Mouse (Mus musculus): ENCODE data around the gene Col24a1. TPM values are rescaled to one million over a fixed set of nuclear protein-coding genes. Genes with fewer than 3 reads are reported as not detected.
A peak's percentile ranks its signal among the peaks of the same experiment; 100 is the strongest.
"Not testable (repeated sequence)": the region's sequence is repeated elsewhere in the genome, so short reads cannot be mapped to it uniquely, and the experiment has no call there.

Col24a1 gene
- polyA plus RNA-seq, 1 experiment from 2014 or later = 0.39 TPM

DNA sequence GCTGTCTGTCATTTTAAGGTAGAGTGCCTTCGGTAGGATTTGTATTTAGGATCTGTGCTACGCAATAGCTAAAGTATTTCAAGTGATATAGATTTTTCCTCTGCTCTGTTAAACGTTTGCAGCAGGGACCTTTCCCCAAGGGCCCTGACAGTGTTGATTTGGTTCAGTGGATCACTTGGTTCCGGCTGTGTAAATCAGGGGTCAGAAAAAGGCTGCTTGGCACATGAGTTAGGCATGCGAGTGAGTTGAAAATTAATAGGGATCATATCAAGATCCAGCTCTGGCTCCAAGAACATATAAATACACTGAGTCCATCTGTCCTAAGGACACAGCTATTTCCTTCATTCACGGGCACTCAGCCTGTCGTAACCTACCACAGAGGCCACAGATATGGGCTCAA, 146.1 kb downstream of the Col24a1 start:
- 89% methylated on average over 7 of the region's 7 CpGs for WGBS
- DNase-seq (ENCODE audit: low spot score) = no peak
- Histone ChIP-seq H3K4me3 (no peak overlapping the region), H3K4me1 (replicated peaks) (0 out of 2 replicates have a peak, but pooled peaks cover 4% of the 10 kb centered on the region), H3K36me3 (no peaks in the 10 kb centered on the region), H3K27ac (no peak overlapping the region), H3K9me3 (no peaks in the 10 kb centered on the region), H3K27me3 (ENCODE audit: insufficient read depth, poor library complexity, severe bottlenecking) (no peaks in the 10 kb centered on the region)

DNA sequence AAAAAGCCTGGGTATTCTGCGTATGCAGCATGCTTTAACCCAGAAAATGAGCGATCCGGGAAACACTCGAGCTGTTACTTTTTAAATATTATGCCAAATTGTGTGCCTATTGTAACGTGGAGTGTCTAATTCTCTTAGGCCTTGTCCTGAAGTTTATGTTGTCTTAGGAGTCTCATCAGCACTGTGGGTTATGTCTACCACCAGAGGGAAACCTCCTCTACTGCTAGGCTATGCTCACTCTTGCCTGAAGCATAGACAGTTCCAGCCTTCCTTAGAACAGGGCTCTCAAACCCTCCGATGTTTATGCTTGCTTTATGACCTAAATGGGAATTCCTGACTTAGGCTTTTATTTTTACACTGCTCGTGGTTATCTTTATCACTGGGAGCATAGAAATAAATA, 146.8 kb downstream of the Col24a1 start:
- Histone ChIP-seq H3K27me3 (ENCODE audit: insufficient read depth, poor library complexity, severe bottlenecking) (no peaks in the 10 kb centered on the region), H3K36me3 (no peaks in the 10 kb centered on the region), H3K9me3 (no peaks in the 10 kb centered on the region), H3K4me1 (replicated peaks) (0 out of 2 replicates have a peak, but pooled peaks cover 4% of the 10 kb centered on the region), H3K4me3 (no peak overlapping the region), H3K27ac (no peak overlapping the region)
- DNase-seq (ENCODE audit: low spot score) = no peak
- WGBS = 89% methylated on average over 7 of the region's 7 CpGs

DNA sequence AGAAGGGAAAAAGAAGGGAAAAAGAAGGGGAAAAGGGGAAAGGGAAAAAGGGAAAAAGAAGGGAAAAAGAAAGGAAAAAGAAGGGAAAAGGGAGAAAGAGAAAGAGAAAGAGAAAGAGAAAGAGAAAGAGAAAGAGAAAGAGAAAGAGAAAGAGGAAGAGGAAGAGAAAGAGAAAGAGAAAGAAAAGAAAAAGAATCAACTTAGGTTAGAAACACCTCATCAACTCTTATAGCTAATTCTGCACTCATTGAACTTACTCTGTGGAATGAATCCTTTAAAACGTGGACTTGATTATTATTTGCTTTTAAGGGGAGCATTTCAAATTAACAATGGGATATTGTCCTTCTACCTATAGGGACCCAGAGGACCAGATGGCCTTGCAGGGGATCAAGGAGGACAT, 148.7 kb downstream of the Col24a1 start:
- no peaks in the 10 kb centered on the region for H3K9me3 ChIP-seq
- WGBS = 69% methylated on average over 1 of the region's 1 CpGs
- H3K27me3 ChIP-seq (ENCODE audit: insufficient read depth, poor library complexity, severe bottlenecking) = no peaks in the 10 kb centered on the region
- DNase-seq (ENCODE audit: low spot score) = no peak
- H3K4me3 ChIP-seq = no peak overlapping the region
- 0 out of 2 replicates have a peak, but pooled peaks cover 4% of the 10 kb centered on the region for H3K4me1 ChIP-seq (replicated peaks)
- no peak overlapping the region for H3K27ac ChIP-seq
- H3K36me3 ChIP-seq = no peaks in the 10 kb centered on the region

DNA sequence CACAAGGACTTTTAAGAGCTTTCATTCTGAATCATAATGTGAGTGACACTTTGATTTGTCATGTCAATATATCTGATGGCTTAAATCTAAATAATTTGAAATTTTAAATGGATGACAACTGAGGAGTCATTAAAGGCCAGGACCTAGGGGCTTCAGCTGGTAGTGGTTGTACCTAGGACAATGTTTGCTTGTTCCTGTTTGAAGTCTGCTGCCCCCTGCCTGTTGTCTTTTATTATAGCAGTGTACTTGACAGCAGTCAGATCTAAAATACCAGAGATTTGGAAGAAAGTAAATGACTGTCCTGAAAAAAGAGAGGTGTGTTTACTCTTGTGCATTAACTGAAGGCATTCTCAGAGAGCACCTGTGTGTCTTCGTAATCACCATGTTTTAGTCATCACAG, 150.0 kb downstream of the Col24a1 start:
- no peak overlapping the region for H3K4me3 ChIP-seq
- no peaks in the 10 kb centered on the region for H3K36me3 ChIP-seq
- H3K27ac ChIP-seq = no peak overlapping the region
- 93% methylated on average over 1 of the region's 1 CpGs for WGBS
- DNase-seq (ENCODE audit: low spot score) = peak; percentile 17
- 0 out of 2 replicates have a peak, but pooled peaks cover 4% of the 10 kb centered on the region for H3K4me1 ChIP-seq (replicated peaks)
- H3K27me3 ChIP-seq (ENCODE audit: insufficient read depth, poor library complexity, severe bottlenecking) = no peaks in the 10 kb centered on the region
- H3K9me3 ChIP-seq = no peaks in the 10 kb centered on the region

DNA sequence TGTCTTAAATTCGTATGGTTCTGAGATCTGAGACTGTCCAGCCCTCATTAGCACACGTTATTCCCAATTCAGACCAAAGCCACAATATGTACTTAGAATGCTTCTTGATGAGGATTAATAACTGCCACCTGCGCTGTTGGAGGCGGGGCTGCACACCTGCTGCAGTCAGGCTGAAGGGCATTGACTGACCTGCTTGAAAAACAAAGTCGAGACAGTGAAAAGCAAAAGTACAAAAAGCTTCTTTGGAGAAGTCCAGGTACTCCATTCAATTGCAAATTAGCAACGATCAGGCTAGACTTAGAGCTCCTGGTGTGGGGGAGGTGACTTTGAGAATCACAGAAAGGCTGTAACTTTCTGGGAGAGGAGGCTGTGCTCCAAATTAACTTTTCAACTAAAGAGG, 150.9 kb downstream of the Col24a1 start:
- 55% methylated on average over 6 of the region's 6 CpGs for WGBS
- not testable (repeated sequence) for H3K9me3 ChIP-seq; H3K36me3 ChIP-seq; H3K27me3 ChIP-seq (ENCODE audit: insufficient read depth, poor library complexity, severe bottlenecking); DNase-seq (ENCODE audit: low spot score); H3K4me1 ChIP-seq (replicated peaks); H3K4me3 ChIP-seq; H3K27ac ChIP-seq

DNA sequence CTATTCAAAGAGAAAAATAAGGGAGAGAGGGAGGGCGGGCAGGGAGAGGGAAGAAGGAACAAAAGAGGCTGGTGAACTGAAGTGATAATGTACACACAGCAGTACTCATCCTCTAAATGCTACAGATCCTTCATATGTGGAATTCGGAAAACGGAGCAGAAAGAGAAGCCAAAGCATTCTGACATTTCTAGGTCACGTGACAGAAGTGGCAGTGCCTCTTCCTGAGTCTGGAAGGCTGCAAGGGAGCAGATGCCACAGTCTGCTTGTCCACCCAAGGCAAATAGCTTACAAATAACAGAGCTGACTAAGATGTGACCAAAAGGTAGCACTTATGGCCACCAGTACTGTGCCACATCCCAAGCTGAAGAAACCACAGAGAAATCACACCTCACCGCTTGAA, 164.8 kb downstream of the Col24a1 start:
- no peaks in the 10 kb centered on the region for H3K36me3 ChIP-seq
- no peak overlapping the region for H3K27ac ChIP-seq
- no peaks in the 10 kb centered on the region for H3K27me3 ChIP-seq (ENCODE audit: insufficient read depth, poor library complexity, severe bottlenecking)
- no peaks in the 10 kb centered on the region for H3K4me1 ChIP-seq (replicated peaks)
- 73% methylated on average over 5 of the region's 5 CpGs for WGBS
- no peak overlapping the region for H3K4me3 ChIP-seq
- no peak for DNase-seq (ENCODE audit: low spot score)
- H3K9me3 ChIP-seq = no peaks in the 10 kb centered on the region

DNA sequence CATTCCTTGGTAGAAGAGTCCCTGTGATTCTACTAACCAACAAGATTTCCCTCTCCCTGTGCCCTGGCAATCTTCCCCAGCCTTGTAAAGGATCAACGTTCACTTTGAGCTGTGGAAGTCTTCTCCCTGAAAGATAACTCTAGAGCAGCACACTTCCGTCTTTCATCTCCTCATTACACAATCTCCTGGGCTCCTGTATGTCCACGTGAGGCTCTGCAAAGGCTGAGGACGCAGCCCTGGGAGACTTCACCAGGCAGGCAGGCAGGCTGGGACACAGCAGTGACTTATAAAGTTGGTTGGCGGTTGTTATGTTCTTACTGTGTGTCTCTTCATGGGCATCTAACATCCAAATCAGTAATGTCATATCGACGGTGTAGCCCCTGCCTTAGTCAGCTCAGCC, 170.1 kb downstream of the Col24a1 start:
- Histone ChIP-seq H3K36me3 (no peaks in the 10 kb centered on the region), H3K9me3 (no peaks in the 10 kb centered on the region), H3K27ac (no peak overlapping the region; the same call in 1 of the 2 replicates), H3K4me1 (replicated peaks) (no peaks in the 10 kb centered on the region), H3K27me3 (ENCODE audit: insufficient read depth, poor library complexity, severe bottlenecking) (no peaks in the 10 kb centered on the region), H3K4me3 (no peak overlapping the region)
- WGBS = 78% methylated on average over 7 of the region's 7 CpGs
- no peak for DNase-seq (ENCODE audit: low spot score)

DNA sequence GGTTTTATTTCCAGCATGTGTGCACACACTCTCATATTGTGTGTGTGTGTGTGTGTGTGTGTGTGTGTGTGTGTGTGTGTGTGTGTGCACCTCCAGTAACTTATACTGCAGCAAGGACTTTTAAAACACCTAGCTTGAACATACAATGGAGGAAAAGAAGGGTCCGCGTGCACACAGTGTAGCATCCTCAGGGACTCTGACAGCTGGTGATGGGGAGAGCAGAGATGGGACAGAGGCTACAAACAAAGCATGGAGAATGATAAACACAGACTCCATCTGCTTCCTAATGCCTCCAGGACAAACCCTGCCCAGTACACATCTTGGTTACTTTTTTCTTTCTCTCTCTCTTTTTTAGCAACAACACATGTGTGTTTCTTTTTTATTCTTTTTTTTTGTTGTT, 171.5 kb downstream of the Col24a1 start:
- Histone ChIP-seq H3K27ac (0 out of 2 replicates have a peak overlapping the region, but pooled peaks have one; percentile 23), H3K9me3 (no peaks in the 10 kb centered on the region), H3K27me3 (ENCODE audit: insufficient read depth, poor library complexity, severe bottlenecking) (no peaks in the 10 kb centered on the region), H3K4me3 (no peak overlapping the region), H3K36me3 (no peaks in the 10 kb centered on the region), H3K4me1 (replicated peaks) (no peaks in the 10 kb centered on the region)
- DNase-seq (ENCODE audit: low spot score) = no peak
- WGBS = 53% methylated on average over 2 of the region's 2 CpGs

DNA sequence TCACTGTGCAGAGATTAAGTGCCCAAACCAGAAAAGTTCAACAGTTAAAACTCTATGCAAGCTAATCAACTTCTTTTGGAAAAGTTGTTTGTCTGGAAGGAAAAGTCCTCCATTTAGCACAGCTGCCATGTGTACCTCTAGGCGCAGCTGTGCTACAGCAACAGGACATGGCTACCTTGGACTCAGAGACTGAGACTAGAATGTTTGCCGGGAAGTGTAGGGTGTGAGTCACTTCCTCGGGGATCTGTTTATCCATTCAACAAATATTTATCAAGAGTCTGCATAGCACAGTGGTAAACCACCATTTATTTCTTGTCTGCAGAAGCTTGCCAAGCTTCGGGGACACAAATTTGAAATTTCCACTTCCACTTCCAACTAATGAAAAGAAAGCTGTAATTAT, 178.8 kb downstream of the Col24a1 start:
- DNase-seq (ENCODE audit: low spot score) = no peak
- H3K27me3 ChIP-seq (ENCODE audit: insufficient read depth, poor library complexity, severe bottlenecking) = no peaks in the 10 kb centered on the region
- H3K4me3 ChIP-seq = no peak overlapping the region
- H3K9me3 ChIP-seq = no peaks in the 10 kb centered on the region
- H3K36me3 ChIP-seq = no peaks in the 10 kb centered on the region
- no peak overlapping the region for H3K27ac ChIP-seq
- 87% methylated on average over 4 of the region's 4 CpGs for WGBS
- H3K4me1 ChIP-seq (replicated peaks) = no peaks in the 10 kb centered on the region

DNA sequence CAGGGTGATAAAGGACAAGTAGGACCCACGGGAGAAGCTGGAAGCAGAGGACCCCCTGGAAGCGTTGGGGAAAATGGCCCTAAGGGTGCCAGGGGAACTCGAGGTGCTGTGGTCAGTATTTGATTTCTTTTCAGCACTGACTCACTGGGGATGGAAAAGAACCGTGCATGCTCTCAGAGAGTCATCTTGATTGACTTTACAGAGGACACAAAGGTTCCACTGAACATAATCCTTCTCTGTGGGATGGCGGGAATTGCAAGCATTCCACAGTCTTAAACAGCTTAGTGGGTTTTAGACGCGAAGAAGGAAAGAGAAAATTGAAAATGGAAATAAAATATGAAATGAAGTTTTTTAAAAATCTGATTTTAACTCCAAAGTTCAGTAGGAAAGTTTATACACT, 181.9 kb downstream of the Col24a1 start:
- Histone ChIP-seq H3K4me3 (no peak overlapping the region), H3K36me3 (no peaks in the 10 kb centered on the region), H3K27me3 (ENCODE audit: insufficient read depth, poor library complexity, severe bottlenecking) (no peaks in the 10 kb centered on the region), H3K27ac (no peak overlapping the region), H3K4me1 (replicated peaks) (no peaks in the 10 kb centered on the region), H3K9me3 (no peaks in the 10 kb centered on the region)
- 76% methylated on average over 7 of the region's 7 CpGs for WGBS
- no peak for DNase-seq (ENCODE audit: low spot score)

DNA sequence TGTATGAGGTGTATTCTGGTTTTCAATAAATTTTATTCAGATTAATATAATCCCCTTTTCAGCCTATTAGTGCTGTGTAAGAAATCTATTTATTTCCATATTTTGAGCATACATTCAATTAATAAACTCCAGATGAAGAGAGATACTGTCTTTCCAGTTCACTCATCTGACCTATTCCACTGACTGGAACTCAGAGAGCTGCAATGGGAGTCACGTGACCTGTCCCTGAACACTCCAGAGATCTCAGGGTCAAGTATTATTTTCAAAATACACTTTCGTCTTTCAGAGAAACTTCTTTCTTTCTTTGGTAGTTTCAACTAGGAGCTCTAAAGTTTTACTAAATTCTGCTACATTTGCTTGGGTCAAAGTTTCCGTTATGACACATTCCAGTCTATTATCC, 184.4 kb downstream of the Col24a1 start:
- no peak for DNase-seq (ENCODE audit: low spot score)
- Histone ChIP-seq H3K4me3 (no peak overlapping the region), H3K36me3 (no peaks in the 10 kb centered on the region), H3K9me3 (no peaks in the 10 kb centered on the region), H3K27me3 (ENCODE audit: insufficient read depth, poor library complexity, severe bottlenecking) (no peaks in the 10 kb centered on the region), H3K27ac (no peak overlapping the region), H3K4me1 (replicated peaks) (no peaks in the 10 kb centered on the region)
- WGBS = 82% methylated on average over 3 of the region's 3 CpGs

DNA sequence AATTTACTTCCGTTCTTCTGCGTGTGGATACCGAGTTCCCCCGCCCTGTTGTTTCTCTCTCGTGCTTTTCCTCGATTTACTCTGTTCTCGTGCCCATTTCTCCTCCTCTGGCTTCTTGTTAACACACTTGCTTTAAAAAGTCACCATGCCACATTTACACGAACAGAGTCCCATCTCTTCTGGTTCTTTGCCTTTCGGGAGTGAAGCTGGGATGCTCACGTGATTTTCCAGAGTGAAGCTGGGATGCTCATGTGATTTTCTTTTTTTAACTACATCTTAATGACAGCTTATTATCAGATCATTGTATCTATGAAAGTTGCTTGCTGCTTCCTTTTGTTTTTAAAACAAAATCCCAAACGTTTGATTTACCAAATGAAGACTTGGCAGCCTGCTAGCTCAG, 184.8 kb downstream of the Col24a1 start:
- no peaks in the 10 kb centered on the region for H3K9me3 ChIP-seq
- no peaks in the 10 kb centered on the region for H3K36me3 ChIP-seq
- 83% methylated on average over 11 of the region's 11 CpGs for WGBS

DNA sequence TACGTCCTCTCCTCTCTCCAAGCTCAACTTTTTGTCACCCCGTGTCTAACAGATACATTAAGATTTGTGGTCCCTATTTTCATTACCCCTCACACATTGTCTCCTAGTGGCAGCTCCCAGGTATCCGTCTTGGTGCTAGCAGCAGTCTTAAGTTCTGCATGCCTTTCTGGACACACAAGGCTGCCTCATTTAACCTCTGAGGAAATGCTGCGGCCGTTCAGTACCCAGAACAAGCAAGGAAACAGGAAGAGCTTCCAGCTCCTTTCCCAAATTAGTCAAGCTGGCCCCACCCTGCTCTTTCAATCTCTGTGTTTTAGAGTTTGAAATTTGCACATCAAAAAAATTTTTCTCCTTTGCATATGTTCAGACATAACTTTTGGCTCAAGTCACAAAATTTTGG, 186.2 kb downstream of the Col24a1 start:
- no peaks in the 10 kb centered on the region for H3K4me1 ChIP-seq (replicated peaks)
- H3K36me3 ChIP-seq = no peaks in the 10 kb centered on the region
- no peaks in the 10 kb centered on the region for H3K9me3 ChIP-seq
- DNase-seq (ENCODE audit: low spot score) = no peak
- no peaks in the 10 kb centered on the region for H3K27me3 ChIP-seq (ENCODE audit: insufficient read depth, poor library complexity, severe bottlenecking)
- H3K27ac ChIP-seq = no peak overlapping the region
- H3K4me3 ChIP-seq = no peak overlapping the region
- 64% methylated on average over 5 of the region's 5 CpGs for WGBS

More for the DNA sequence above, 184.8 kb downstream of the Col24a1 start:
- H3K27ac ChIP-seq = no peak overlapping the region
- no peaks in the 10 kb centered on the region for H3K27me3 ChIP-seq (ENCODE audit: insufficient read depth, poor library complexity, severe bottlenecking)
- H3K4me1 ChIP-seq (replicated peaks) = no peaks in the 10 kb centered on the region
- no peak overlapping the region for H3K4me3 ChIP-seq
- no peak for DNase-seq (ENCODE audit: low spot score)

DNA sequence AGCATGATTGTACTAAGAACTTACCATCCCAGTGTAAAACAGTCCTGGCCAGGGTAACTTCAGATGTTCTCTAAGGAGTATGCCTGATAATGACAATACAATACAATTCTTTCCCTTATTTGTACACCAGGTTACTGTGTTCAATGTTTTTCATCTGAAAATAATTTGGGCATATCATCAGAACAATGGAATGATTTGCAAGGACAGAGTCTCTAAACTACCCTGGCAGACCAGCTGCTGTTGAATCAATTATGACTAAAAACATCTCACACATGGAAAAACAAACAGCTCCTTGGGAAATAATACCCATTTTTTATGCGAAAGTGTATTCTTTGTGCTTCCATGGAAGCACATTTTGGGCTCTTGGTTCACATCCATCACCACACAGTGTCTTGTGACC, 198.0 kb downstream of the Col24a1 start:
- no peaks in the 10 kb centered on the region for H3K27me3 ChIP-seq (ENCODE audit: insufficient read depth, poor library complexity, severe bottlenecking)
- no peaks in the 10 kb centered on the region for H3K4me1 ChIP-seq (replicated peaks)
- no peak for DNase-seq (ENCODE audit: low spot score)
- H3K9me3 ChIP-seq = no peaks in the 10 kb centered on the region
- H3K36me3 ChIP-seq = no peaks in the 10 kb centered on the region
- H3K27ac ChIP-seq = no peak overlapping the region
- no peak overlapping the region for H3K4me3 ChIP-seq
- 95% methylated on average over 1 of the region's 1 CpGs for WGBS
